Mouse (Mus musculus) bone marrow, adult 2 months (tissue): ENCODE data around the gene Lmntd2. TPM values are rescaled to one million over a fixed set of nuclear protein-coding genes. Genes with fewer than 3 reads are reported as not detected.

Experiments
- H3K27ac ChIP-seq: fragments of 200-500 bp; 2 replicates; pipeline ENCODE4 v1.5.1; 2012; ENCODE audit warnings: low read depth, mild to moderate bottlenecking, control low read depth, inconsistent platforms, low read length; ENCODE audit not compliant: control insufficient read depth, poor library complexity, insufficient read depth
- H3K4me1 ChIP-seq: fragments of 200-500 bp; 2 replicates; pipeline ENCODE4 v1.6.1; 2011; ENCODE audit warnings: low read length; ENCODE audit not compliant: control insufficient read depth, insufficient read depth
- H3K4me3 ChIP-seq: fragments of 200-500 bp; replicated peaks from 2 replicates; pipeline ENCODE3; 2011; ENCODE audit warnings: mild to moderate bottlenecking, low read depth, low read length, control low read depth; ENCODE audit not compliant: control insufficient read depth
- CTCF ChIP-seq: fragments of 200-500 bp; IDR thresholded peaks from 2 replicates; pipeline ENCODE4 v1.5.1; 2011; ENCODE audit warnings: low read length, control low read depth; ENCODE audit not compliant: control insufficient read depth, insufficient read depth
- POLR2A ChIP-seq: fragments of 200-500 bp; IDR thresholded peaks from 2 replicates; pipeline ENCODE4 v1.6.1; 2011; ENCODE audit warnings: low read depth, mild to moderate bottlenecking, control low read depth, low read length, borderline replicate concordance; ENCODE audit not compliant: control insufficient read depth
- WGBS: fragments of 180-500 bp; shearing (Covaris S2); methylation state at CpG from one replicate; pipeline ENCODE4 v1.1.7; 2018; 5-methylcytosine and 5-hydroxymethylcytosine counted together
- polyA plus RNA-seq: library from polyadenylated mRNA; stranded (reverse); fragments of >200 nt; gene quantifications from 2 replicates; pipeline ENCODE4 v1.2.4, GENCODE M21; 2011; ENCODE audit warnings: low replicate concordance; ENCODE audit not compliant: missing spikeins, insufficient read depth, insufficient read length

Gene Lmntd2
- polyA plus RNA-seq, 1 experiment = 1.9 TPM

DNA sequence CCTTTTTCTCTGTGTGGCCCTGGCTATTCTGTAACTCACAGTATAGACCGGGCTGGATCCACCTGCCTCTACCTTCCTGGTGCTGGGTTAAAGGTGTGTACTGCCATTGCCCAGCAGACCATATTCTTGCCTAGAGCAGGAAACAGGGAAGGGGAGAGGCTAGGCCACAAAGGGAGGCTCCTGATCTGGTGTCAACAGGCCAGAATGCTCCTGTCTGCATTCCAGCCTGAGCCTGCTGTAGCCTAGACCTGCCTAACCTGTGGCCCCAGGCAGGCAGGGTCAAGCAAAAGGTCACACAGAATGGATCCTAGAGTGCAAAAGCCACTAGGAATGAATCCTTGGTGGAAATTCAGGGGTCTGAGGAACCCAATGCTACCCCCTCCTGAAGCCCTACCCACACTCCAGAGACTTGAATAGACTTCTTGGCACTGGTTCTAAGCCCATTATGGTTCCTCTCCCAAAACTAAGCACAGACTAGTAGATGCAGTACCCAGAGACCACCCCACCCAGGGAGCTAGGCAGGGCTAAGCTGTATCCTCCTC, 5.7 kb upstream of the Lmntd2 start:
- 100% methylated on average over 1 of the region's 1 CpGs for WGBS
- H3K4me3 ChIP-seq = no peak overlapping the region
- no peak overlapping the region for H3K27ac ChIP-seq
- H3K4me1 ChIP-seq = peaks cover 4% of the 10 kb centered on the region; the same call in 1 of the 2 replicates
- TF ChIP-seq CTCF (no peak), POLR2A (no peak)

DNA sequence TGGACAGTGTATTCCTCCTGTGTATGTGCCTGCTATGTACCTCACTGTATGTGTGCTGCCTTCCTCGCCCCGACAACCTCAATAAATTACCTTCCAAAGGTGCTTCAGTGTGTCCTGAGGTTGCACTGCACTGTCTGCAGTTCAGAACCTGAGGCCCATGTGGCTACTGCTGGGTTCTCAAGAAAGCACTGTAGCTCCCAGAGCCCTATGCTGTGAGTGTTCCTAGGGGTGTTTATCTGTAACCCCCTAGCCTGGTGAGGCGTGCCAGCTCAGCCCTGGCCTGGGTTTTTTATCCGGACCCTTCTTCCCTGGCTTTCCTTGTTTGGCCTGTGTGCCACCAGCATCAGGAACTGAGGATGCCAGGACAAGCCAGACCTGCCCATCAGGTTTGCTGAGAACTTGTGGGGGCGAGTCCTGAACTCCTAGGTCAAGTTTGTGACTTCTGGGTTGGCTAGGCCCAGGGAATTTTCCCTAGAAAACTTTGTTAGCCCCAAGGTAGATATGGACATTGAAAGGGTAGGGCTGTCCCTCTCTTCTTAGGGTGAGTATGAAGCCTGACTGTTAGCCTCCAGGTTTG, 4.8 kb upstream of the Lmntd2 start:
- Histone ChIP-seq H3K4me3 (no peak overlapping the region), H3K4me1 (peaks cover 4% of the 10 kb centered on the region; the same call in 1 of the 2 replicates), H3K27ac (no peak overlapping the region)
- WGBS = 90% methylated on average over 5 of the region's 5 CpGs
- TF ChIP-seq POLR2A (no peak), CTCF (no peak)

DNA sequence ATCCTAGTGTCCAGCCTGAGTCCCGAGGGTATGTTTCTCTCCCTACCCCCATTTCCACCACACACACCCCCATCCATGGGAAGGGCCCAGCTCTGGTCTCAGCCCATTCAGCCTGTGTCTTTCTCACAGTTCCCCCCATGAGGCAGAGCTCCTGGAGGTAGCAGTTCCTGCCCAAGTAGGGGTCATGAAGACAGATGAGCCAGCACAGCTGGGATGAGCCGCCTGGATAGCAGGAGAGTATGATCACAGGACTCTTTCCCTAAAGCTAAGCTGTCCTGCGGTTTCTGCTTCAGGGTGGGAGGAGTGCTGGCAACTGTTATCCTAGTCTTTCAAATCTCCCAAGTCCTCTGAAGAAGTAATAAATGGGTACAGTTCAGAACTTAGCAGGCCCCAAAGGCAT, 4.3 kb upstream of the Lmntd2 start:
- no peak for TF ChIP-seq CTCF
- no peak overlapping the region for H3K27ac ChIP-seq
- peaks cover 4% of the 10 kb centered on the region; the same call in 1 of the 2 replicates for H3K4me1 ChIP-seq
- WGBS = 87% methylated on average over 3 of the region's 3 CpGs
- H3K4me3 ChIP-seq = no peak overlapping the region

DNA sequence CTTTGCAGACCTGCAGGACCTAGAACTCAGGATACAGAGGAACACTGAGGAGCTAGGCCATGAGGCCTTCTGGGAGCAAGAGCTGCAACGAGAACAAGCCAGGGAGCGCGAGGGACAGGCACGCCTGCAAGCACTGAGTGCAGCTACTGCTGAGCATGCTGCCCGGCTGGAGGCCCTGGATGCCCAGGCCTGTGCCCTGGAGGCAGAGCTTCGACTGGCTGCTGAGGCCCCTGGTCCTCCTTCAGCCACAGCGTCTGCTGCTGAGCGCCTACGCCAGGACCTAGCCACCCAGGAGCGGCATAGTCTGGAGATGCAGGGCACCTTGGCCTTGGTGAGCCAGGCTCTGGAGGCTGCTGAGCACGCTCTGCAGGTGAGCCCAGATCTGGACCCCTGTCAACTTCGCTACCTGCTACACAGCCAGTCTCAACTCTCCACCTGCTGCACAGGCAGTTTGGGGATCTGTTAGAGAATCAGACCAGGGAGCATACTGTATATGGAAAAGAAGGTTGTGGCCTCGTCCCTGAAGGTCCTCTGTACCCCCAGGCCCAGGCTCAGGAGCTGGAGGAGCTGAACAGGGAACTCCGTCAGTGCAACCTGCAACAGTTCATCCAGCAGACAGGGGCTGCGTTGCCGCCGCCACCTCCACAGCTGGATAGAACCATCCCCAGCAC, 3.6 kb upstream of the Lmntd2 start:
- Histone ChIP-seq H3K4me1 (peaks cover 4% of the 10 kb centered on the region; the same call in 1 of the 2 replicates), H3K27ac (no peak overlapping the region), H3K4me3 (no peak overlapping the region)
- WGBS = 93% methylated on average over 17 of the region's 17 CpGs
- TF ChIP-seq CTCF (no peak), POLR2A (peak; percentile 23; the same call in 1 of the 2 replicates)

DNA sequence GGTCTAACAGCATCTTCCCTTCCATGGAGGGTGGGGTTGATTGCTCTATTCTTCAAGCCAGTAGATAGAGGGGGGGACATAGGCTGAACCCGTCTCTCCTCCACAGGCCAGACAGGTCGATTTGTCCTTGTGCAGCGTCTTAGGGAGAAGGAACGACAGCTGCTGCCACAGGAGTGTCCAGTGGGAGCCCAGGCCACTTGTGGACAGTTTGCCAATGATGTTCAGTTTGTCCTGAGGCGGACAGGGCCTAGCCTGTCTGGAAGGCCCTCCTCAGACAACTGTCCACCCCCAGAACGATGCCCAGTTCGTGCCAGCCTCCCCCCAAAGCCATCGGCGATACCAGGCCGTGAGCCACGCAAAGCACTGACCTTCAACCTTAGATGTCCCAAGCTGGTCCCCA, 3.0 kb upstream of the Lmntd2 start:
- H3K4me1 ChIP-seq = peaks cover under 1% of the 10 kb centered on the region; the same call in 1 of the 2 replicates
- no peak overlapping the region for H3K4me3 ChIP-seq
- WGBS = 94% methylated on average over 11 of the region's 11 CpGs
- TF ChIP-seq POLR2A = no peak
- no peak for TF ChIP-seq CTCF
- no peak overlapping the region for H3K27ac ChIP-seq

DNA sequence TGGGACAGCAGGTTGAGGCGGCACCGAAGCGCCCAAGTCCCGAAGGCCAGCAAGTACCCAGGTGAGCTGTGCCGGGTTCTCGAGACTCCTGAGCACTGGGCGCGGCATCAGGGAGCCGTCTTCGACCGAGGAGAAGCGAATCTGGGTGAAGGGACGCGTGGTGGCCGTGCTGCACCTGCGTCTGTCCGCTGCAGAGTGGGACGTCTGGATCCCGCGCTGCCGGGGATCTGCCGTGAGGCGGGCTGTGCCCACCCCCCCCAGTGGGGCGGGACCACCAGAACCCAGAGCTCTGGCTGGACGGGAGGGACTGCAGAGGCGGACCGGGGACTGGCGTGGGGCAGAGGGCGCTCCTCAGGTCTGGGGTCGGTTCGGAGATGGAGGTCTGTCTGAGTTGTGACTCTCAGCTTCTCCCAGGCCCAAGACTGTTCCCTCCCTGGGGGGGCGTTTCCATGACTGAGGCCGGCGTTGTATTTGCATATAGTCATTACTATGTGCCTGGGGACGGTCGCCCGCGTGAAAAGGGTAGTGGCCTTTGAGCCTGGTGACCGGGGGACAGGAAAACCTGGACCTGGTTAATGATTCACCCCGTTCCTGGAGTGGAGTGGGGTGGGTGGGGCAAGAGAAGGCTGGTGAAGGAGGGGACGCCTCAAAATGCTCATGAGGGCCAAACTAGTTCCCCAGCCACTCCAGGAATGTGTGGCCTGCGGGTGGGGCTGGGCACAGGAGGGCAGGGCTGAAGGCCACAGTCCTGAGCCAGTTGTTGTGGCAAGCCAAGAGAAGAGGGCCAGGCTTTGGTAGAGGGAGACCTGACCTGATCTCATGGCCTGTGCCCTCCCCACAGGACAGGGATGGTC, 2.2 kb upstream of the Lmntd2 start:
- Histone ChIP-seq H3K4me1 (no peaks in the 10 kb centered on the region), H3K27ac (peak overlapping the region; percentile 62), H3K4me3 (peak overlapping the region; percentile 71)
- TF ChIP-seq POLR2A = peak; percentile 17; the same call in 1 of the 2 replicates
- no peak for TF ChIP-seq CTCF
- 2% methylated on average over 42 of the region's 42 CpGs for WGBS

DNA sequence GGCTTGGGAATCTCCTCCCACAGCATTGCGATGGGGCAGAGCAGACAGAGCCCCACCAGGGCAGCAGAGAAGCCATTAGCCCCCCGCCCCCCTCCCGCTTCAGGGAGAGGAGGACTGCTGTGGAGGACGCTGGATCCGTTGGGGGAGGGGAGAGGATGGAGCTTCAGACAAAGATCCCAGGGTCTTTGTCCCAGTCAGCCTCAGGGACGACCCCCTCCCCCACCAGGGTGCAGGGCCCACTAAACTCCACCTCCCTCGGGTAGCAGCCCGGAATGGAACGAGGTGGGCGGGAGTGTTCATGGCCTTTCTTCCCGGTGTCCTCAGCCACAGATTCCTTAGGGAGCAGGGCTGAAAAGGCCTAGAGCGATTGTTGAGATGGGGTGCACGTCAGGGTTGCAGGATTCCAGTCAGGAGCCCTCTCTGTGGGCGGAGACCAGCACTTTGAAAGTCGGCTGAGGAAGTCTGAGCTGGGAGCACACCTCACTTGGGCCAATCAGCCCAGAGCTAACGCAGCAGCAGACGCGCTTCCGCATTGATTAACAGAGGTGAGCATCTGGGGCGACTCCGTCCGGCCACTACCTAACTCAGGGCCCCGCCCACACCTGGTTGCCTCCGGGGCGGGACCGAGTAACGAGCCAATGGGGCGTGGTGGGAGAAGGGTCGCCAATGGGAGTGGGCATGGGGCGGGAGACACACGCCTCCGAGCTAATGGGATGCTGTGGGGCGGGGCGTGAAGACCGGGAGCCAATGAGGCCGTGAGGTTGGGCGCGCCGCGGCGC, 1.4 kb upstream of the Lmntd2 start, which contains the start of gene Rassf7:
Gene Rassf7, plus strand, starts transcription at position 760 of the 779 bp plus-strand sequence.
- 5% methylated on average over 41 of the region's 41 CpGs for WGBS
- H3K4me3 ChIP-seq = peak within 1 kb of the TSS; percentile 71
- H3K27ac ChIP-seq = peak within 1 kb of the TSS; percentile 62
- no peak for TF ChIP-seq CTCF
- TF ChIP-seq POLR2A = peak; percentile 7; the same call in 1 of the 2 replicates
- no peaks in the 10 kb centered on the region for H3K4me1 ChIP-seq
